Mouse (Mus musculus) inflammation-experienced regulatory T-cells (primary cell): ENCODE results near the gene Ppa2. TPM values are rescaled to one million over a fixed set of nuclear protein-coding genes. Genes with fewer than 3 reads are reported as not detected.

Experiments
- polyA plus RNA-seq, 2 experiments: library from polyadenylated mRNA; unstranded; fragments of 100-300 nt; shearing (Covaris generic); gene quantifications; one replicate each; pipeline ENCODE4 v1.2.1; 2017

Ppa2 gene
- 10 to 100 TPM; 40.8 to 45.7 TPM for polyA plus RNA-seq

DNA sequence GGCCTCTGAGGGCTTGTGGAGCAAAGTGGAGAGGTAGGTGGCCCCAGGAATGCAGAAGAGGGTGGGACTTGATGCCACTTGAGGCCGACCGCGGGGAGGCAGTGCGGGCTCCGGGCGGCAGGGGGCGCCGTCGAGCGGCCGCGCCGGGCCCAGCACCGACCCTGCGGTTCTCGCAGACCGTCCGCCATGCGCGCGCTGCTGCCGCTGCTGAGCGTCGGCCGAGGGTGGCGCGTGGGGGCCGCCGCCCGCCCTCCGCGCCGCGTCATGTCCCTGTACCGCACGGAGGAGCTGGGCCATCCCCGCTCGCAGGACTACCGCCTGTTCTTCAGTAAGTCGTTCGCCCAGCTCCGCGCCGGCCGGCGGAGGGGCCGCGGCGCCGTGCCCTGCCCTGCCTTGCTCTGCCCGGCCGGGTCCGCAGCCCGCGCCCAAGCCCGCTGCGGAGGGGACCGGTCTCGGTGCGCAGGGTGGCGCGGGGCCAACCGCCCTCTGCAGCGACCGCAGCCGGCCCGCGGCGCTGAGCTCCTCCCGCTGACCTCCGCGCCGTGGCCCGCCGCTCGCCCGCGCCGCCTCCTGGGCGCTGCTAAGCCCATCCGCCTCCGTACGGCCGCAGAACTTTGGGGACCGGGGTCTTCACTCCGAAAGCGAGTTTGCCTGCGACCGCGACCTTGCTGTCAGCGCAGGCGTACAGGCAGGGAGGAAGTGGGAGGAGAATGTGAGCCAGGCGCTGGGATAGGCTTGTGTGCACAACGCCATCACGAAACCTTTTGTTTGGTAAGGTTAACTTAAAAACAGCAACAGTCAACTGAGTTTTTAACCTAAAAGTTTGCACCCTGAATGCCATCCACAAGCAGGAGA lies at the start of gene Ppa2:
Gene Ppa2 (plus strand): TSS at position 157 of the 855 bp plus-strand sequence.

Other genes with a start within 250 kb of the Ppa2 start
- 10 to 100 TPM; 10.1 to 16.3 TPM for gene Ints12, start 218.3 kb upstream of the Ppa2 start, polyA plus RNA-seq
- gene Gstcd, start 218.1 kb upstream of the Ppa2 start, polyA plus RNA-seq = 1 to 10 TPM; 2.7 to 5.6 TPM
- under 1 TPM in 1 of 2 experiments, not detected in 1; 0.53 TPM for gene Arhgef38, start 75.2 kb upstream of the Ppa2 start, polyA plus RNA-seq
- gene Tet2, start 235.0 kb downstream of the Ppa2 start, polyA plus RNA-seq = 10 to 100 TPM; 39.4 to 40.1 TPM